Mouse (Mus musculus): Measurements from ENCODE around the gene Odf3l2.

DNA sequence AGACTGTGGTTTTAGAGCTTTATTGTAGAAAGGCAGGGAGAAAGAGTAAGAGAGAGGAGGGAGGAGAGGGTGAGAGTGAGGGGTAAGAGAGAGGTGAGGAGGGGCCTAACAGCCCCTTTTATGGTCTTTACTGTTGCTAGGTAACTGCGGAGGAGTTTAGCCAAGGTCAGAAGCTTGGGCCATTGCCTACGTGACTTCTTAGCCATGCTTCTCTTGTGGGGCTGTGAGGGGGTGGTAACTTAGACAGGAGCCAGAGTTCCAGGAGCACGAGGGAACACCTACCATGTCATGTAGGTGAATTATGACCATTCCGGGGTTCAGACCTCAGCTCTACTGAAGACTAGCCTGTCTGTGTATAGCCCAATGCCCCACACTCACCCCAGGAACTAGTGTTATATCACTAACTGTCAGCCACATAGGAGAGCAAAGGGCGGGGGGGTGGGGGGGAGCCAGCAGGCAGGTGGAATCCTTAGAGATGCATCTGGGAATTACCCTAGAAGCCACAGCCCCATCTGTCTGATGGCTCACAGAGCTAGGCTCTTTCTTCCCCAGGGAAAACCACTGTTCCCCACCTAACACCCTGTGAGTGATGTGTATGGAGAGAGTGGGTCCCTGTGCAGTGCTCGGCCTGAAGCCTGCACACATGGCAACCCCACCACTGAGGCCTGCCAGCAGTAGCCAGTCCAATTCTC lies 26.0 kb upstream of the Odf3l2 start:
- TF ChIP-seq CTCF (IDR thresholded peaks at IDR 0.05) = no peak
- no peak for TF ChIP-seq EP300 (IDR thresholded peaks at IDR 0.05)

Measured in lung, postnatal 0 days (tissue).